ENCODE assay signal across 19 mouse cellular contexts in genomic region chr4:34171265-34171862, GRCm38 (mm10).
DNase-seq lines count a peak whose midpoint lies in the region; ATAC-seq lines count a peak whose summit lies in the region.
"Had no signal": no experiment of that assay in that cellular context is flagged by ENCODE, and none has a peak within 500 bp of the region (broad histone marks: within the 10 kb centered on the region; RNA-seq: fewer than 3 reads in every experiment).

No protein-coding gene starts in this region.

- H3K36me3 ChIP-seq in megakaryocyte, embryonic 14.5 days (replicated peaks; ENCODE audit: low read length), result peaks cover 7% of the 10 kb centered on the region
- H3K36me3 ChIP-seq in intestine, embryonic 16.5 days (ENCODE audit: control insufficient read depth, insufficient read depth, low read length), result no peaks in the 10 kb centered on the region
- H3K36me3 ChIP-seq: heart, embryonic 13.5 days; hindbrain, embryonic 10.5 days had no signal

- no peak overlapping the region for H3K27ac ChIP-seq in intestine, embryonic 16.5 days (ENCODE audit: low read length)
- H3K27ac ChIP-seq: heart, embryonic 13.5 days; hindbrain, embryonic 10.5 days had no signal

- peak overlapping the region; percentile 86 for H3K4me3 ChIP-seq in megakaryocyte, embryonic 14.5 days (replicated peaks)
- H3K4me3 ChIP-seq in intestine, embryonic 16.5 days (ENCODE audit: low read length), result no peak overlapping the region
- H3K4me3 ChIP-seq: erythroblast, embryonic 14.5 days; heart, embryonic 13.5 days; hindbrain, embryonic 10.5 days had no signal

- H3K9ac ChIP-seq in intestine, embryonic 16.5 days (ENCODE audit: low read depth, low read length), result no peak overlapping the region
- H3K9ac ChIP-seq: heart, embryonic 13.5 days had no signal

- H3K4me2 ChIP-seq in intestine, embryonic 16.5 days (ENCODE audit: low read depth, low read length), result no peak overlapping the region
- H3K4me2 ChIP-seq: heart, embryonic 13.5 days had no signal

- peak; percentile 11 to 15 for DNase-seq in frontal cortex, postnatal 10 days (ENCODE audit: low spot score in 2 of 2)
- DNase-seq in layer of hippocampus, postnatal 14 days (ENCODE audit: low spot score in 2 of 2), result peak; percentile 18 to 23
- peak; percentile 36 for DNase-seq in right cerebral cortex, postnatal 25 days
- DNase-seq in urinary bladder, adult 2 months (ENCODE audit: low spot score), result no peak
- no peak for DNase-seq in embryo, embryonic 11 days
- DNase-seq: cerebellum, adult 18-20 months; gastrocnemius, postnatal 36 days; kidney, adult 11 months; kidney, postnatal 36 days; lung, postnatal 36 days; thymus, postnatal 14 days had no signal

- WGBS in intestine, embryonic 16.5 days, result 68% methylated on average over 4 of the region's 4 CpGs

- no peak for ATAC-seq in megakaryocyte, adult 5-6 weeks (ENCODE audit: poor library complexity, severe bottlenecking)
- ATAC-seq in intestine, embryonic 16.5 days, result no peak
- ATAC-seq: activated CD4-positive, CD25-positive, alpha-beta regulatory T cell, adult 4 months; CD4-positive, CD25-positive, alpha-beta regulatory T cell, adult 4 months had no signal

- no peaks in the 10 kb centered on the region for H3K27me3 ChIP-seq in megakaryocyte, embryonic 14.5 days (replicated peaks)
- no peaks in the 10 kb centered on the region for H3K27me3 ChIP-seq in intestine, embryonic 16.5 days (replicated peaks; ENCODE audit: control insufficient read depth, insufficient read depth, low read length)
- H3K27me3 ChIP-seq: heart, embryonic 13.5 days had no signal

- no peaks in the 10 kb centered on the region for H3K9me3 ChIP-seq in megakaryocyte, embryonic 14.5 days
- no peaks in the 10 kb centered on the region for H3K9me3 ChIP-seq in intestine, embryonic 16.5 days (ENCODE audit: control insufficient read depth, low read length)
- H3K9me3 ChIP-seq: heart, embryonic 13.5 days; hindbrain, embryonic 10.5 days had no signal

- peaks cover 40% of the 10 kb centered on the region for H3K4me1 ChIP-seq in megakaryocyte, embryonic 14.5 days
- no peaks in the 10 kb centered on the region for H3K4me1 ChIP-seq in intestine, embryonic 16.5 days (ENCODE audit: control insufficient read depth, insufficient read depth, low read length)
- H3K4me1 ChIP-seq: heart, embryonic 13.5 days had no signal

Comparison
In these comparisons a context has a peak if more than half of its experiments do, and no peak if none do; other contexts are left out.
1. DNase-seq: peak in frontal cortex, postnatal 10 days (2 of 2), layer of hippocampus, postnatal 14 days (2 of 2) and right cerebral cortex, postnatal 25 days (single experiment); none in urinary bladder, adult 2 months (single experiment) and embryo, embryonic 11 days (single experiment).